Mouse (Mus musculus): Measurements from ENCODE around the gene Hs2st1. TPM values are rescaled to one million over a fixed set of nuclear protein-coding genes. Genes with fewer than 3 reads are reported as not detected.

The Hs2st1 gene
- polyA plus RNA-seq, 1 experiment, result 7.5 TPM

DNA sequence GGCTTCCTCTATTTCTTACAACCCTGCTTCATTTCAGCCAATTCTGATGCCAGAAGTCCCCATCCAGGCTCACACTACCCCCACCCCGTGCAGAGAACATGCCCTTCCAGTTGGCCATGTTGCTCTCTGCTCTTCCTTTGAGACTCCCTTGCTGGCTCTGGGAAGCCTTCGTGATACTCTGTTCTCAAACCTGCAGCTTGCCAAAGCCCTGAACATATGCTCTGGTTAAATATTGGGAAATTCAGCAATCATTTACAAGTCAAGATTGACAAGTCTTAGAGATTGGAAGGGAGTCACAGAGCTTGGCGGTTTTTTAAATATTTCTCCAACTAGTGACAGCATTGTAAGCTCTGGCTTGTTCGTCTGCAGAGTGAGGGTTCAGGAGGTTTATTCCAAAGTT, 183.5 kb downstream of the Hs2st1 start:
- DNase-seq (ENCODE audit: low read depth), result no peak

- DNase-seq (ENCODE audit: low read depth), result no peak
Measured at GRCm38 (mm10) chr3:144384648-144385047, 185.3 kb downstream of the Hs2st1 start.

DNA sequence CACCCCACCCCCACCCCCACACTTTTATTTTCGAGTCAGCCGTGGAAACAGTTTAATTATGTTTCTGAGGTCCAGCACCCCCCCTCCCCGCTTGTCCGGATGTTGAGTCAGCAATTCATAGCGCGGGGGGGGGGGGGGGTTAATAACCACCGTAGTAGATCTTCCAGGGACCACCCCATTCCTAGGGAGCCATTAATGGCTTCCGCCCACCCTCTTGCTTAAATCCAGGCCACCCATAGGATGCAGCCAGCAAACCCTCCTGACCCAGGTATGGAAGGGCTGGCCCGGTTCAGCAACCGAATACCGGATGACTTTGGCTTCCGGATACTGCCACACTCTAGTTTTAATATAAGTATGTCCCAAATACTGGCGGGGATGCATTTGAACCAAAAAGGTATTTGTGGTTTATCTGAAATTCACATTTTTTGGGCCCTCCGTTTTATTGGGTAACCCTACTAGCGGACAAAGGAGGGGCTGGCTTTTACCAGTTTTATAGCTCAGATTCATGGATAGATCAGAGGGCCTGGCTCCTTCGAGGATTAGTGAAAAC, 188.5 kb downstream of the Hs2st1 start:
- DNase-seq (ENCODE audit: low read depth), result no peak

DNA sequence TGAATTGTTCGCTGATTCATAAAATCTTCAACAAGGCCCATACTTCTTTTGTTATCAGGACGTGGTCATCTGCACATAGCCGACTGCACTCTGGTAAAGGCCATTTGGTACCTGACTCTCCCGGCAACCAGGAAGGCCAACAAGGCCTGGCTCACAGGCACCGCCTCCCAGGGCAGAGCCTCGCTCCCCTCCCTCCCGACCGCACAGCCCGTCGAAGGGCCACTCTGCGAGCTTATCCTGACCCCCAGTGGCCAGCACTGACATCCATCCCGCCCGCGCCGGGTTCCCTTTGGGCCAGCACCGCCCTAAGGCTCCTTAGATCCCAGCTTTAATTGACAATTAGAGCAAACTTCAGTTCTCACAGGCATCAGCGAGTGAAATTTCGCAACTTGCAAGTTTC, 189.1 kb downstream of the Hs2st1 start:
- no peak for DNase-seq (ENCODE audit: low read depth)

GRCm38 (mm10) chr3:144379801-144380200, 190.2 kb downstream of the Hs2st1 start:
- DNase-seq (ENCODE audit: low read depth), result no peak

Other genes with a start within 250 kb of the Hs2st1 start
- gene Selenof, start 123 bp upstream of the Hs2st1 start, polyA plus RNA-seq (2012; rRNA removed), result 180 and 192 TPM in 2 replicates
- 39.5 and 43.7 TPM in 2 replicates for gene Sh3glb1, start 150.2 kb upstream of the Hs2st1 start, polyA plus RNA-seq (2012; rRNA removed)
- gene Clca3a1, start 190.8 kb upstream of the Hs2st1 start, polyA plus RNA-seq (2012; rRNA removed), result 3.2 and 4.6 TPM in 2 replicates
- gene Clca3a2, start 249.3 kb upstream of the Hs2st1 start, polyA plus RNA-seq (2012; rRNA removed), result 14.2 and 24.4 TPM in 2 replicates